Mouse (Mus musculus) cerebellum, adult 9-11 months (tissue): ENCODE measurements around the gene Olfr555.
"Not testable (repeated sequence)": the region's sequence is repeated elsewhere in the genome, so short reads cannot be mapped to it uniquely, and the experiment has no call there.

Experiments
- DNase-seq: peaks from one replicate; pipeline ENCODE4 v3.0.0; 2022

The Olfr555 gene

DNA sequence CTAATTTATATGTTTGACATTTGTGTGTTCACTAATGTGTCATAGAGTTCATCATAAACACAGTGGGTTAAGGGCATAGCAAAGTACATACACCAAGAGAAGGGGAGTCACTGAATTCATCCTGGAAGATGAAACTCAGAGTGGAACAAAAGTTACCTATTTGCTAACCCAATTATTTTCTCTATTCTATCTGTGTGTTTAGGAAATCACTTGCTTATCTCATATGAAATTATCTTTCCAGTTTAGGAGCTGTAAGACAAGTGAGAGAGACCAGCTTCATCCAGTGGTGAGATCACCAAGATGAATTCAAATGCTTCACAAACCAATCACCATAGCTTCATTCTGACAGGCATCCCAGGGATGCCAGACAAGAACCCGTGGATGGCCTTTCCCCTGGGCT is at the start of gene Olfr555:
Olfr555 (plus strand) TSS at position 301 of the 400 bp plus-strand sequence.
- no peak for DNase-seq

DNA sequence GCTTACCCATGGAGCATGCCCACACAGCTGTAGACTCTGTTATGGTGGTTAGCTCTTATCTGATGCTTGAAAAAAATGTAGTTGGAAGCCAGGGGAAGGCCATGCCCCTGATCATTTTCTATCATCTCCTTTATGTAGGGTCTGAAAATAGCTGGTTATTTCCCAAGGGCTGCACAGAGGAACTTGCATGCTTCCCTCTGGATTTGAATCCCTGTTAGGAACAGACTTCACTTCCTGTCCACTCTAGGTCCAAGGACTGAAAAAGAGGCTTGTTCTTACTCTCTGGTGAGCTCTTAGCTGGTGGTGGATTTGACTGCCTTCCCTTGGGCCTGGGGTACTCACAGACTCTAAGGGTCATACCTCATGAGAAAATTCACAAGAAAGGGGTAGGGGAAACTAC is 40.5 kb upstream of the Olfr555 start, which contains the start of gene Olfr553:
Olfr553 (minus strand) TSS at position 101 of the 400 bp plus-strand sequence.
- no peak for DNase-seq

DNA sequence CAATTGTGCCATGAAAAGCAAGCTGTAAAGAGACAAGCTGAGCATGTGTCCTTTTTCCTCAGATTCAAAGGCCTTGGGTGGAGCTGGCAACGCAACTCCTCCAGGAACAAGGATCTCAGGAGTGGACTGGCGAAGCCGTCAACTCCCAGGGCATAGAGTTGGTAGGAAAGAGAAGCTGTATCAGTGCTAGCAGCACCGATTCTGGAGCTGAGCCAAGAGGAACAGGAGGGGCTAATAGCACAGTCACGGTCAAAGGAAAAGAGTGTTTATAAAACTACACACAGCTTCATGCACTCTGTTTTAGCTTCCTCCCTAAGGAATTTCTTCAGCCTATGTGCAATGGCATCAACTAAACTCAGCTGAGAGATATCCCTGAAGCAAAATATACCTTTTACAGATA is 39.0 kb upstream of the Olfr555 start:
- DNase-seq: no peak

DNA sequence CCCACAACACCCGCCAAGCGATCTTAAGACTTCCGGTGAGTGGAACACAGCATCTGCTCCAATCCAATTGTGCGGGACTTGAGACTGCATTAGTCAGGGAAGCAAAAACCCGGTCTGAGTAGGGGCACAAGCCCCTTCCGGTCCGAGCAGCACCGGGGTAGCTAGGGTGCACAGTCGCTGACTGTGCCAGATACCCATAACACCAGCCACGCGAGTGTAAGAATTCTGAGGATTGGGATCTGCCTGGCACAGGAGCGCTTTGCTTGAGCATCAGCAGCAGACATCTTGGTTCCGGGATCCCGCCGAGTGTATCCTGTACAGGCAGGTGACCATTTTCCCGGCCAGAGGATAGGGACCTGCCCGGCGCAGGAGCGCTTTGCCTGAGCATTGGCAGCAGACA is 38.3 kb upstream of the Olfr555 start:
- peak; percentile 29 for DNase-seq

DNA sequence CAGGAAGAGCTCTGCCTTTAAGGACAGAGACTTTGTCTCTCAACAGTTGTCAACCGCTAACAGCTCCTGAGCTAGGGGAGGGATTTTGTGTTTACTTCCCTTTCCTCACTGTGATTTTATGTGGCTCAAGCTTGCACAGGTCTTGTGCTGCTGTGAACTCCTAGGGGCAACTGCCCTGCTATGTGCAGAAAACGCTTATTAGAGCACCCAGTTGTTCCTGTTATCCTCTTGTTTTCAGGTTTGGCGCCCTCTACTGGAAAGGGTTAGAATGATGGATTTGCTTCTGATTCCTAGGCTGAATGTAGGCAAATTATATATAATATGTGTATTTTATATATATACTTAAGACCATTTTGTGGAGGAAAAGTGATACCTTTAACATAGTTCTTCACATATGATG is 22.0 kb upstream of the Olfr555 start:
- DNase-seq: peak; percentile 6

DNA sequence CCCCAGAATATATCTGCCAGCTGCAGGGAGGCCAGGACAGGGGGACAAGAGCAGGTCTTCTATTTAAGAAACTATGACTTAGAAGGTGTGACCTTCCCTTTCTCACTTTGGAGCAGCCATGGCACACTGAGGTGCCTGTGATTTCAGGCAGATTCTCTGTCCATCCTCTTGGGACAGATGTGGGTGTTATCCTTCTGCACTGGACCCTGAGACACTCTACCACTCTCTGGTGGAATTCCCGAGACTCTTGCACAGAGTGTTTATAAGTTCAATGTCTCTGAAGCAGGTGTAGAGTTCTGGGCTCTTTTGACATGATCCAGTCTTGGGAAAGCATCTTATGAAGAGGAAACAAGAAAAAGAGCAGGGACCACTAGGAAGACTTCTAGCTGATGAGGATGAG is 20.5 kb upstream of the Olfr555 start, which contains the start of gene Olfr554:
Olfr554 (plus strand) TSS at position 301 of the 400 bp plus-strand sequence.
- DNase-seq: no peak

DNA sequence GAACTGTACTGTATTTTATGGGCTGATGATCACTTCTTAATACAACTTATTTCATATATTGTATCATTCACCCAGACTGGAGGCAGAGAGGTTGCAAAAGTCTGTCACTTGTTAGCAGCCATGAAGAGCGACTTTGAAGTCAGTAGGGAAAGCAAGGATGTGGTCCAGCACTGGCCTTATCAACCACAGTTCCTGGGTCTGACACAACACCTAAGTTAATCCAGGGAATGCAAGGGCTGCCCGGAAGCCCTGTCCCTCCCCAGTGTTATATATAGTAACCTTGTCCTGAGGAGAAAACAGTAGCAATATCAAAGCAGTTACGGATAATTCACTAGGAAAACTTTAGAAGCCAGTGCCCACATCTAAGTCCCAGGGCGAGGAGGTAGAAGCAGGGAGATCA is 13.7 kb upstream of the Olfr555 start:
- not testable (repeated sequence) for DNase-seq

DNA sequence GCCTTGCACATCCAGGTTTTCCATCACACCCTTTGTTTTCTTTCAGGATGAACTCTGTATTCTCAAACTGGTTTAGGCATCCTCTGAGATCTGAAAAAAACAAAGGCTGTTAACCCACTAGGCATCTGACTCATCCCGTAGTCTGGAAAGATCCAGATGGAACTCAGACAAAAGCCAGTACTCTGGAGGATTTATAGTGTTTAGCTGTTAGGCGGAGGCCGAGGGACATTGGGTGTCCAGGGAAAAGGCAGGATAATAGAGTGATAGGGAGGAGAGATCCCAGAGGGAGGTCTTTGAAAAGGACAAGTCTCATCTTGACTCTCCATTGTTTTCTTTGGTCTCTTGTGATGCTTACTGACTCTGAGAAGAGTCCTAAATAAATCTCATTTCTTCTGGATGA is 6.0 kb downstream of the Olfr555 start, which contains the start of gene Olfr556:
Olfr556 (plus strand) TSS at position 301 of the 400 bp plus-strand sequence.
- no peak for DNase-seq

DNA sequence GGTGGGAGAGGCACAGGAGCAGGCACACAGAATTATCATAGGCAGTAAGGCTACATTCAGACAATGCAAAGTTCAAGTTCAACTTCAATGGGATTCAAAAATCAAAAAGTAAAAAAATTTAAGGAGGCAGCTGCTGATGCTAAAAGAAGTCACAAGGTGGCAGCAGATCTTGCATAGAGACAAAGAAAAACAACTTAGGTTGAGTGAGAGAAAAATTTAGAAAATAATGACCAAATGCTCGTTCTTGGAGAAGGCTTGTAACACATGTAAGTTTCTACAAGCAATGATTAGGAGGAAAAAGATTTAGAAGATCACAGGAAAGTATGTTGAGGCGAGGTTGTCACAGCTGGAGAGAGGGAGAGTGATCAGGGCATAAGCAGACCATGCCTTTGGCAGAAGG is 6.8 kb downstream of the Olfr555 start:
- no peak for DNase-seq

DNA sequence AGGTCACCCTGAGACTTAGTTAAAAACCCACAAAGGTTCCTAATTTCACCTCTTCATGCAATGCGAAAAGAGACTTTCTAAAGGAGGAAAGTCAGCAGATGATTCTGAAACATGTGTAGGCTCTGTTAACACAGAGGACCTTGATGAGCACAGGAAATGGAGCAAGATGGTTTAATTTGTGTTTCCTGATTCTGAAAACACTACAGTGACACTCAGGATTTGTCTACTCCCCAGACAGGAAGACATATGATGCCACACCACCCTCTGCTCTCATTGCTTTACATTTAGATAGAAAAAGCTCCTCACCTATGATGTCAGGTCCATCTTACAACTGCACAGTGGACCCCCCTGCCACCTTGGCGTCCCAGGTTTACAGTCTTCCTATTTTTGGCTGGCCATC is 17.6 kb downstream of the Olfr555 start:
- DNase-seq: no peak

DNA sequence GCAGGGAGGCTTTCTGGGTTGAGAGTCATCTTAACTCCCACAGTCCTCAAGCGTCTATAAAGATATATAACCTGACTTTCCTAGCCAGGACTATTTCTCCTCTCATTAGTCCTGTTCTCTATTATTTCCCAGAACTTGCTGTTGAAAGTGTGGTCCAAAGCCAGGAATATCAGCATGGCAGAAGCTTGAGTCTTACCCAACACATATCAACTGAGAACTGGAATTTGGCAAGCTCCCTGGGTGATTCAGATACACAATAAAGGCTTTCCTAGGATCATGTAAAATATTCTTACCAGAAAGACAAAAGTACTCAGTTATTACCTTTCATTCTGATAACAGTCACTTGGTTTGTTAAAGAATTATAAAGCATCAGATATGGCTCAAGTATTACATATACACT is 23.3 kb downstream of the Olfr555 start:
- no peak for DNase-seq

DNA sequence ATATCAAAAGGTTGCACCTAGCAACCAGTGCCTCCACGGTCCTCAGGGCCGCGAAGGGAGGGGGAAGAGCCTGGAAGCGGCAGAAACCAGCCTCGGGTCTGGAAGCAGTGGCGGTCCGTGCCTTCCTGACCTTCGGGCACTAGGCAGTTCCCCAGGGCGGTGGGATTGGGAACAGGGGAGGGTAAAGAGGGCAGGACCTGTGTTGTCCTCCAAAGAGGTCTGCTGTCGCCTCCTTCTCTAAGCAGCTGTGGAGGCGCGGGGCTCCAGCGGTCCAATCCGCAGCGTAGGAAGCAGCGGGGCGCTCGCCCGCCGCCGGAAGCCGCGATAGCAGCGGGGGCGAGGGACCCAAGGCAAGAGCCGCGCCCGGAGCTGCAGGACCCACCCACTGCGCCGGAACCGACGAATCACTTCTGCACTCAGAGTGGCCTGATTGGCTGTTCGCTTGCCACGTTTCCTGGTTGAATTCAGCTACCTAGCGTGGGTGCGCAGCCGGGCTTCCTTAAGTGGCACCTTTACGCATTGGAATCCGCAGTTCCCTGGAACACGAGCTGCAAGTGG is 28.4 kb downstream of the Olfr555 start, which contains the start of gene Trim68:
Trim68 (minus strand) TSS at position 384 of the 558 bp plus-strand sequence.
- peak; percentile 59 for DNase-seq

DNA sequence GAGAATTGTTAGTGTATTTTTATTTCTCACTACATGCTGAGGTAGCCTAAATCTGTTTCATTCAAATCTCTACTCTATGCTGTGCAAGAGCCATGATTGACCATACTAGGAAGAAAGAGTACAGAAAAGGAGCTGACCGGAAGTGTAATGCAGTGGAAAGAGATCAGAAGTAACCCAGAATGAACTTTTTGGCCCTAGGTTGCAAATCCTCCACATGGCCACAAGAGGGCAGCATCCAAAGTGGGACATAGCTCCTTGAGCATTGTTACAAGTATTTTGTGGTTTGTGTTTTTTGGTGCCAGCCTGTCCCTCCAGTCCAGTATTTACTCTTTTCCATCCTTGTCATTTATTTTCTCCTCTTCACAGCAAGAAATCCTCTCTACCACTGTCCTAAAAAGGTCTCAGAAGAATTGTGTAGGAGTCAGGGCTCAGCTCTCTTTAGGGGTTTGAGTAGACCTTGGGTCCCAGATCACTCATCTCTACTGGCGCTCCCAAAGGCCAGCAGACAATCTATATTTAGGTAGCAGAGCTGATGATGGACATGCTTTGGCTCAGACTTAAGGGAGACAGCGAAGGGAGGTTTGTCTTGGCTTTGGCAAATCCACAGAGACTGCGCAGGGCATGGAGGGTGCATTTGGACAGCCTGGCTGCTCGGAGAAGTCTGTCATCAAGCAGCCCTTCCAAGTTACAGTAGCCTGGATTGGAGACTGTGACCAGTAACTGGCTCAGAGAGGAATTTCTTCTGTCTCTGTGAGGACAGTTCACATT is 36.9 kb downstream of the Olfr555 start, which contains the start of gene Olfr557:
Olfr557 (plus strand) TSS at position 553 of the 768 bp plus-strand sequence.
- no peak for DNase-seq

DNA sequence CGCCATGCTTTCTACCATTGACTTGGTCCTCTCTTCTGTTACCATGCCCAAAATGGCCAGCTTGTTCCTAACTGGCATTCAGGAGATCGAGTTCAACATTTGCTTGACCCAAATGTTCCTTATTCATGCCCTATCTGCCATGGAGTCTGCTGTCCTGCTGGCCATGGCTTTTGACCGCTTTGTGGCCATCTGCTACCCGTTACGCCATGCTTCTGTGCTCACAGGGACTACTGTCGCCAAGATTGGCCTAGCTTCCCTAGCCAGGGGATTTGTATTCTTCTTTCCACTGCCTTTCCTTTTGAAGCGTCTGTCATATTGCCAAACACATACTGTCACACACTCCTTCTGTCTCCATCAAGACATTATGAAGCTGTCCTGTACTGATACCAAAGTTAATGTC is 39.8 kb downstream of the Olfr555 start:
- peak; percentile 56 for DNase-seq

DNA sequence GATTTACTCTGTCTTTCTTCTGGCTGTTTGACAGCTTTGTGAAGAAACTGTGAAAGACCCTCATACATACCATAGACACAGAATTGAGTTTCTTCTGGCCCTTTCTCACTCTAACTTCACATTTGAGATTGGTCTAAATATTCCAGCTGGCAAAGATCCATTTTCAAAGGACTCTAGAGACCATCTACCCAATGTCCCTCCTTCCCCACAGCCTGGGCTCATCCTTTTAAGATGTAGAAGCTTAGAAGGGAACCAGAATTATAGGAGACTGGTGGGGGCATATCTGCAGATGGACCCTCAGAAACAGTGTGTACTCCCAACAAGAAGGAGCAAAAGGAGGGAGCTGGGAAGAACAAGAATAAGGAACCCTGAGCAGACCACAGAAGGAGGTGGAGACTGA is 43.3 kb downstream of the Olfr555 start, which contains the start of gene Olfr558:
Olfr558 (plus strand) TSS at position 301 of the 400 bp plus-strand sequence.
- DNase-seq: no peak
